Mouse (Mus musculus) midbrain, embryonic 10.5 days (tissue): ENCODE measurements around the gene Gm20388. TPM values are rescaled to one million over a fixed set of nuclear protein-coding genes. Genes with fewer than 3 reads are reported as not detected.
"Not testable (repeated sequence)": the region's sequence is repeated elsewhere in the genome, so short reads cannot be mapped to it uniquely, and the experiment has no call there.

Source experiments
- DNase-seq: peaks from one replicate; pipeline ENCODE4 v3.0.0-alpha.2; 2017; ENCODE audit warnings: low spot score
- H3K27ac ChIP-seq: fragments of 300-500 bp; sonication (generic); replicated peaks from 2 replicates; pipeline ENCODE4 v1.5.1; 2016; ENCODE audit warnings: mild to moderate bottlenecking
- H3K27me3 ChIP-seq: fragments of 300-500 bp; sonication (generic); 2 replicates; pipeline ENCODE4 v1.6.1; 2016; ENCODE audit warnings: low read depth, mild to moderate bottlenecking; ENCODE audit not compliant: poor library complexity, severe bottlenecking
- H3K36me3 ChIP-seq: fragments of 300-500 bp; sonication (generic); 2 replicates; pipeline ENCODE4 v1.6.1; 2016; ENCODE audit warnings: mild to moderate bottlenecking, moderate library complexity
- H3K4me1 ChIP-seq: fragments of 300-500 bp; sonication (generic); 2 replicates; pipeline ENCODE4 v1.6.1; 2016
- H3K4me3 ChIP-seq: fragments of 300-500 bp; sonication (generic); 2 replicates; pipeline ENCODE4 v1.5.1; 2016; ENCODE audit warnings: mild to moderate bottlenecking, moderate library complexity
- H3K9me3 ChIP-seq: fragments of 300-500 bp; sonication (generic); replicated peaks from 2 replicates; pipeline ENCODE4 v1.6.1; 2016; ENCODE audit warnings: mild to moderate bottlenecking
- WGBS: fragments of 180-500 bp; shearing (Covaris S2); methylation state at CpG from one replicate; pipeline ENCODE4 v1.1.7; 2016; 5-methylcytosine and 5-hydroxymethylcytosine counted together
- polyA plus RNA-seq: library from polyadenylated mRNA; unstranded; fragments of >200 nt; fragmentation: Nextera tagmentation; extraction: Ambion mirVana; gene quantifications from 2 replicates; pipeline ENCODE4 v1.2.1, GENCODE M21; 2016

Gm20388 gene
- polyA plus RNA-seq, 1 experiment from 2014 or later: 7.1 TPM

DNA sequence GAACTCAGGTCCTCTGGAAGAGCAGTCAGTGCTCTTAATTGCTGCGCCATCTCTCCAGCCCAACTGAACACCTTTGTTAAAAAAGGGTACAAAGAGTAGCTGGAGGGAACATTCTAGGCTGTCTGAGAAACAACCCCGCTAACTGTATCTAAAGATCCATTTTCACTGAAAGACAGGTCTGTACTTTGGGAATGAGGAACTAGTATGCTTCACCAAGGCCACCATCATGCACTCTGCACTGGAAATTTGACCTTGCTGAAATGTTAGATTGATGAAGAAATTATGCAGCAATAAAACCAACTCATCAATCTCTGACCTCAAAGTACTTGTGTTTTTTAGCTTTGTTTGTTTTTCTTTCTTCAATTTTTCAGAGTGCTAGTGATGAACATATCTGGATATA, 3113.6 kb downstream of the Gm20388 start:
- H3K4me1 ChIP-seq: peaks cover 6% of the 10 kb centered on the region
- WGBS: 95% methylated on average over 2 of the region's 2 CpGs
- H3K27ac ChIP-seq: no peak overlapping the region
- no peak overlapping the region for H3K4me3 ChIP-seq
- H3K9me3 ChIP-seq: peaks cover 4% of the 10 kb centered on the region; the same call in 1 of the 2 replicates
- no peaks in the 10 kb centered on the region for H3K27me3 ChIP-seq
- peaks cover 18% of the 10 kb centered on the region for H3K36me3 ChIP-seq
- DNase-seq: no peak

GRCm38 (mm10) chr8:123025951-123026351, 3115.3 kb downstream of the Gm20388 start:
- Histone ChIP-seq H3K27ac (no peak overlapping the region), H3K4me3 (no peak overlapping the region), H3K9me3 (peaks cover 4% of the 10 kb centered on the region; the same call in 1 of the 2 replicates), H3K36me3 (peaks cover 31% of the 10 kb centered on the region), H3K4me1 (peaks cover 4% of the 10 kb centered on the region; the same call in 1 of the 2 replicates), H3K27me3 (no peaks in the 10 kb centered on the region)
- DNase-seq: no peak
- WGBS: 92% methylated on average over 3 of the region's 3 CpGs

GRCm38 (mm10) chr8:123027786-123028185, 3117.1 kb downstream of the Gm20388 start:
- WGBS: 94% methylated on average over 8 of the region's 8 CpGs
- no peaks in the 10 kb centered on the region for H3K27me3 ChIP-seq
- no peak overlapping the region for H3K27ac ChIP-seq
- DNase-seq: no peak
- H3K4me1 ChIP-seq: peaks cover 11% of the 10 kb centered on the region
- H3K36me3 ChIP-seq: peaks cover 26% of the 10 kb centered on the region
- peaks cover 4% of the 10 kb centered on the region; the same call in 1 of the 2 replicates for H3K9me3 ChIP-seq
- no peak overlapping the region for H3K4me3 ChIP-seq

- 89% methylated on average over 3 of the region's 5 CpGs for WGBS
- not testable (repeated sequence) for H3K27ac ChIP-seq, H3K27me3 ChIP-seq, H3K4me3 ChIP-seq, H3K9me3 ChIP-seq, DNase-seq
- Histone ChIP-seq H3K4me1 (peaks cover 18% of the 10 kb centered on the region), H3K36me3 (peaks cover 23% of the 10 kb centered on the region)
These were observed 3119.4 kb downstream of the Gm20388 start for GRCm38 (mm10) chr8:123030091-123030490.

DNA sequence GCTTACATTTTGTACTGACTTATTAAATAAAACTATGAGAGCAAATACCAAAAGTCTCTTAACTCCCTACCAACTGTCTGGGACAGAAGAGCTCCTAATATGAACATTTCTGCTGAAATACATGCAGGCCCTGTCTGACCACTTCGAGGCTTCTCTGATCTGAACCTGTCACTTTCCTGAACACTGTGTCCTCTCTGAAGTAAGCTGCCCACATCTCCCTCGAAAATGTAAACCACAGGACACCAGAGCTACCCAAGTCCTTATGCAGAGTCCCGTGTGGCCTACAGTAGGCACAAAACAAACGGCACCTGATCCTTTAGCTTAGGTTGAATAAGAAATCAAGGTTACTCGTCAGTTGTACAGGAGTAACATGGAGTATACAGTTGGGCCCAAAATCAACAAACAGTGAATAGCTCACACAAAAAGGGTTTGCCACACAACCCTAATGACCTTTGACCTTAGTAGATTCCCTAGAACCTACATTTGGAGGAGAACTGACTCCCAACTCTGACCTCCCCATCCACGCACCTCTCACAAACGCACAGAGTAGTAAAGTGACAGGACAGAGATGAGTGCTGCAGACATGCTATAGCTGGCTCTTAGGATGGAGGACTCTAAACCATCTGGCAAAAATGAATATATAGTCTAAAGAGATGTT, 3120.8 kb downstream of the Gm20388 start:
- H3K9me3 ChIP-seq: peaks cover 4% of the 10 kb centered on the region; the same call in 1 of the 2 replicates
- 90% methylated on average over 7 of the region's 7 CpGs for whole genome bisulfite sequencing
- H3K27ac ChIP-seq: no peak overlapping the region
- no peak overlapping the region for H3K4me3 ChIP-seq
- H3K27me3 ChIP-seq: no peaks in the 10 kb centered on the region
- DNase-seq: no peak
- H3K4me1 ChIP-seq: peaks cover 22% of the 10 kb centered on the region
- H3K36me3 ChIP-seq: peaks cover 23% of the 10 kb centered on the region

DNA sequence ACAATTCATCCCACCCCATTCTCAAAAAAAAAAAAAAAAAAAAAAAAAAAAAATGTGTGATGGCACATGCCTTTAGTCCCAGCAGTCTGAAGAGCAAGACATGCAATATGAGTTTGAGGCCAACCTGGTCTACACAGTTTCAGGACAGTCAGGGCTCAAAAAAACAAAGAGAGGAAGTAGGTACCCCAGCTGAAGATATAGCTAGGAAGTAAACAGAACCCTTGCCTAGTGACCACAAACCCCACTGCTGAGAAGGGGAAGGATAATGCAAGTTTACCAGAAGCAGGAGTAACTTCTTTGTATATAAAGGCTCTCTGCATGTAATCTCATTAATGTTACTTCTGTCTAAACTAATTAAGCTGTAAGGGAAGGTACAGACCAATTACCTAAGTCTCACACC, 3122.1 kb downstream of the Gm20388 start:
- H3K4me1 ChIP-seq: peaks cover 34% of the 10 kb centered on the region
- no peaks in the 10 kb centered on the region for H3K27me3 ChIP-seq
- H3K27ac ChIP-seq: no peak overlapping the region
- H3K4me3 ChIP-seq: no peak overlapping the region
- peaks cover 3% of the 10 kb centered on the region; the same call in 1 of the 2 replicates for H3K9me3 ChIP-seq
- DNase-seq: no peak
- peaks cover 20% of the 10 kb centered on the region for H3K36me3 ChIP-seq

GRCm38 (mm10) chr8:123033431-123033830, 3122.8 kb downstream of the Gm20388 start:
- H3K9me3 ChIP-seq: no peaks in the 10 kb centered on the region
- no peak overlapping the region for H3K27ac ChIP-seq
- no peak overlapping the region for H3K4me3 ChIP-seq
- peaks cover 13% of the 10 kb centered on the region for H3K36me3 ChIP-seq
- peaks cover 36% of the 10 kb centered on the region for H3K4me1 ChIP-seq
- no peak for DNase-seq
- H3K27me3 ChIP-seq: no peaks in the 10 kb centered on the region

GRCm38 (mm10) chr8:123034171-123034570, 3123.5 kb downstream of the Gm20388 start:
- H3K9me3 ChIP-seq: no peaks in the 10 kb centered on the region
- H3K4me1 ChIP-seq: peaks cover 43% of the 10 kb centered on the region
- H3K27ac ChIP-seq: no peak overlapping the region
- DNase-seq: no peak
- no peaks in the 10 kb centered on the region for H3K27me3 ChIP-seq
- no peak overlapping the region for H3K4me3 ChIP-seq
- 85% methylated on average over 6 of the region's 6 CpGs for WGBS
- H3K36me3 ChIP-seq: peaks cover 12% of the 10 kb centered on the region

- Histone ChIP-seq H3K27ac (no peak overlapping the region), H3K36me3 (no peaks in the 10 kb centered on the region), H3K4me3 (no peak overlapping the region), H3K9me3 (no peaks in the 10 kb centered on the region), H3K4me1 (peaks cover 58% of the 10 kb centered on the region), H3K27me3 (no peaks in the 10 kb centered on the region)
- 78% methylated on average over 3 of the region's 3 CpGs for WGBS
- no peak for DNase-seq
These were observed 3126.3 kb downstream of the Gm20388 start for GRCm38 (mm10) chr8:123036956-123037355.

DNA sequence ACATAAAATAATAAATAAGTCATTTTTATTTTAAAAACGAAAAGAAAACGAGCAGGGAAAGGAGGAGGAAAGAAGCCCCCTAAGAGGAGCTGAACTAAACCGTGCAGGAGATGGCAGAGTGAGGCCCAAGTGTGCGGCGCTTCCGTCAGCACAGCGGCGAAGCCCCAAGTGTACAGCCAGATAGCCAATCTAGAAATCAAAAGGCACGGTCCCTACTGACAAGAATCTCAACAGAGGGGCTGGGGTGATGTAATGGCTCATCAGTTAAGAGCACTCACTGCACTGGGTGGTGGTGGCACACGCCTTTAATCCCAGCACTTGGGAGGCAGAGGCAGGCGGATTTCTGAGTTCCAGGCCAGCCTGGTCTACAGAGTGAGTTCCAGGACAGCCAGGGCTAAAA, 3126.8 kb downstream of the Gm20388 start:
- no peak overlapping the region for H3K27ac ChIP-seq
- H3K27me3 ChIP-seq: no peaks in the 10 kb centered on the region
- no peak overlapping the region for H3K4me3 ChIP-seq
- no peaks in the 10 kb centered on the region for H3K36me3 ChIP-seq
- no peak for DNase-seq
- WGBS: 91% methylated on average over 11 of the region's 11 CpGs
- H3K4me1 ChIP-seq: peaks cover 53% of the 10 kb centered on the region
- no peaks in the 10 kb centered on the region for H3K9me3 ChIP-seq

DNA sequence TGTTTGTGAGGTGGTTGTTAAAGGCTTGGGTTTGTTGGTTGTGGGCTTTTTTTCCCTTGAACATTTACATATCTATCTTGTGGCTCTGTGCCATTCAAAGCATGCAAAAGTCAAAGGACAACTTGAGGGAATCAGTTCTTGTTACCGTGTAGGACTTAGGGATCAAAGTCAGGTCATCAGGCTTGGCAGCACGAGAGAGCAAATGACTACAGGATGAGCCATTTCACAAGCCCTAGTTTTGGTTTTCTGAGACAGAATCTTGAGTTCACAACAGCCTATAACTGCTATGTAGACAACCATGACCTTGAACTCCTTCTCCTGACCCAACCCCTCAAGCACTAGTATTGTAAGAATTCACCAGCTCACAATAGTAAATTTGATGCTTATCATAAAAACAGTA, 3127.7 kb downstream of the Gm20388 start:
- H3K36me3 ChIP-seq: no peaks in the 10 kb centered on the region
- no peaks in the 10 kb centered on the region for H3K27me3 ChIP-seq
- WGBS: 84% methylated on average over 2 of the region's 2 CpGs
- no peak overlapping the region for H3K27ac ChIP-seq
- no peaks in the 10 kb centered on the region for H3K9me3 ChIP-seq
- peaks cover 53% of the 10 kb centered on the region for H3K4me1 ChIP-seq
- DNase-seq: no peak
- no peak overlapping the region for H3K4me3 ChIP-seq

DNA sequence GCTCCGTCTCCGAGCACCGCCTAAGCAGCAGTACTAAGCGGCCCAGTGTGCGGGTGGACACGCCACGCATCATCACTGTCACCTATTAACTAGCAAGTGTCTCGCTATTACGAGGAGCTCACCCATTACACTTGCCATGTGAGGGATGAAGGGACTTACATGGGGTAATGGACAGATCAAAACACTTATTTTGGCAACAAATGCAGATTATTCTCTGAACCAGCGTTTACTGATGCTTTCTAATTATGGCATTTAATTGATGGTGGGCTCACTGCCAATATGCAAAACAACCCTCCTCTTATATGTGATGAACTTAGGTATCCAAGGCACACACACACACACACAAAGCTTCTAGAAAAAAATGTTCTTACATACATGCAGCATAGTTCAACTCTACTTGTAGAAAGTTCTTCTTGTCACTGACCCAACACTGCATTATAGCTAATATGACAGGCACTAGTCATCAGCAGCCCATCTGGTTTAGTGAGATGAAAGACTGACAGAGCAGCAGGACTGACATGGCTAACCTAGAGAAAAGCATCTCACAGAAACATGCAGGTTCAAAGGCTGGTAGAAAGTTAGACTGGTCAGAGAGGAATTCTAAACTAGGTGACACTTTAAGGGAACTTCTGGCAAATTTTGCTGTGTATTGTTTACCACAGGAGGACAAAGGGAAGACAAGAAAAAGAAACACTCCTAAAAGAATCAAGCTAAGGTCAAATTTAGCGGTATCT, 3128.9 kb downstream of the Gm20388 start:
- H3K36me3 ChIP-seq: peaks cover 4% of the 10 kb centered on the region; the same call in 1 of the 2 replicates
- no peak for DNase-seq
- peak overlapping the region; percentile 99 for H3K27ac ChIP-seq
- peaks cover 55% of the 10 kb centered on the region for H3K4me1 ChIP-seq
- H3K27me3 ChIP-seq: no peaks in the 10 kb centered on the region
- WGBS: 73% methylated on average over 11 of the region's 11 CpGs
- H3K4me3 ChIP-seq: peak overlapping the region; percentile 93
- H3K9me3 ChIP-seq: no peaks in the 10 kb centered on the region

- peak overlapping the region; percentile 99 for H3K27ac ChIP-seq
These were observed 3129.5 kb downstream of the Gm20388 start for GRCm38 (mm10) chr8:123040110-123040650.

More at GRCm38 (mm10) chr8:123040110-123040650, 3129.5 kb downstream of the Gm20388 start:
- WGBS: 10% methylated on average over 4 of the region's 4 CpGs
- peaks cover 10% of the 10 kb centered on the region for H3K36me3 ChIP-seq
- peaks cover 55% of the 10 kb centered on the region for H3K4me1 ChIP-seq
- peak overlapping the region; percentile 93 for H3K4me3 ChIP-seq
- no peaks in the 10 kb centered on the region for H3K27me3 ChIP-seq
- DNase-seq: peak; percentile 51
- no peaks in the 10 kb centered on the region for H3K9me3 ChIP-seq
